Mouse (Mus musculus): ENCODE results near the gene Nploc4. TPM values are rescaled to one million over a fixed set of nuclear protein-coding genes. Genes with fewer than 3 reads are reported as not detected.
"Not testable (repeated sequence)": the region's sequence is repeated elsewhere in the genome, so short reads cannot be mapped to it uniquely, and the experiment has no call there.

Nploc4 gene
- polyA plus RNA-seq, 1 experiment from 2014 or later, result 37.4 TPM

DNA sequence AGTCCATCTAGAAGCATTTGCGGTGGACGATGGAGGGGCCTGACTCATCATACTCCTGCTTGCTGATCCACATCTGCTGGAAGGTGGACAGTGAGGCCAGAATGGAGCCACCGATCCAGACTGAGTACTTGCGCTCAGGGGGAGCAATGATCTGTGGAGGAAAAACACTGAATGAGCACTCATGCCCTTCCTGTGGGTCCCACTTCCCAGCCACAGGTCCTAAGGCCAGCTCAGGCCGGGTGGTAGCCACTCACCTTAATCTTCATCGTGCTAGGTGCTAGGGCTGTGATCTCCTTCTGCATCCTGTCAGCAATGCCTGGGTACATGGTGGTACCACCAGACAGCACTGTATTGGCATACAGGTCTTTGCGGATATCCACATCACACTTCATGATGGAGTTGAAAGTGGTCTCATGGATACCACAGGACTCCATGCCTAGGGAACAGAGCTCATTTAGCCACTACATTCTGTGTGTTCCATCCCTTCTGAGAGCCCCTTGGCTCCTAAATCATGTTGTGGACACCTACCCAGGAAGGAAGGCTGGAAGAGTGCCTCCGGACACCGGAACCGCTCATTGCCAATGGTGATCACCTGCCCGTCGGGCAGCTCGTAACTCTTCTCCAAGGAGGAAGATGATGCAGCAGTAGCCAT, 91.0 kb downstream of the Nploc4 start:
- not testable (repeated sequence) for DNase-seq (ENCODE audit: low spot score); H3K27me3 ChIP-seq (ENCODE audit: control insufficient read depth, insufficient read depth, low read length); ATAC-seq (ENCODE audit: low FRiP score); H3K27ac ChIP-seq; H3K9me3 ChIP-seq (ENCODE audit: control insufficient read depth, low read length)
- peak overlapping the region; percentile 65 for H3K9ac ChIP-seq
- 51% methylated on average over 10 of the region's 13 CpGs for WGBS
- H3K4me1 ChIP-seq (replicated peaks; ENCODE audit: control insufficient read depth, insufficient read depth, low read length), result peaks cover 25% of the 10 kb centered on the region
- peak overlapping the region; percentile 48 for H3K4me3 ChIP-seq (replicated peaks; ENCODE audit: low read length)
- H3K36me3 ChIP-seq (replicated peaks; ENCODE audit: control insufficient read depth, insufficient read depth), result peaks cover 23% of the 10 kb centered on the region
- peak overlapping the region; percentile 82 for H3K4me2 ChIP-seq (replicated peaks)

DNA sequence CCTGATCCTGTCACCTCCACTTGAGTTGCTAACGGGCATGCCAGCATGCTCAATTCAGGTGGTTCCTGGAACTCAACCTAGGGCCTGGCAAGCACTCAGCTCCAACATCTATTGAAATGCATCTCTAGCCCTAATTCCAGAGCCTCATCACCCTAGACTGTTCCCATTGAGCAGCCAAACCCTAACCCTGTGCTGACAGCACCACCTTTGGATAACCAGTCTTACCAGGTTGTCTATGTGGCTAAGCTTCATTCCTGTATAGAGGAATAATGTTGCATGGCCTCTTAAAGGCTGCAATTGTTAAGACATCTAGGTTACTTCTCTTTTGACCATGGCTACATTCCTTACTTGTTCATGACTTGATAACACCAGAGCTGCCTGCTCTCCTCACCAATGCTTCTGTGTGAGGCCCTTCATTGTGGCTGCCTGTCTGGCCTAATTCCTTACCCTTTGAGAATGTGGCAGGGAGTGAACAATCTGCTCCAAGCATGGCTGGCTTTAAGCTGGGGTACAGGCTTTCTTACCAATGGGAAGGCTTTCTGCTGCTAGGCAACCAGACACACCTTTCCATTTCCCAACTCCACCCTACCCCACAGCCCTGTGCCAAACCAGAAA, 92.3 kb downstream of the Nploc4 start:
- peak overlapping the region; percentile 39 for H3K9ac ChIP-seq
- H3K36me3 ChIP-seq (replicated peaks; ENCODE audit: control insufficient read depth, insufficient read depth), result peaks cover 23% of the 10 kb centered on the region
- peak overlapping the region; percentile 40 for H3K4me3 ChIP-seq (replicated peaks; ENCODE audit: low read length)
- WGBS, result 16% methylated on average over 1 of the region's 1 CpGs
- ATAC-seq (ENCODE audit: low FRiP score) (no peak), DNase-seq (ENCODE audit: low spot score) (no peak)
- no peaks in the 10 kb centered on the region for H3K27me3 ChIP-seq (ENCODE audit: control insufficient read depth, insufficient read depth, low read length)
- no peaks in the 10 kb centered on the region for H3K9me3 ChIP-seq (ENCODE audit: control insufficient read depth, low read length)
- peak overlapping the region; percentile 98 for H3K4me2 ChIP-seq (replicated peaks)
- H3K4me1 ChIP-seq (replicated peaks; ENCODE audit: control insufficient read depth, insufficient read depth, low read length), result peaks cover 15% of the 10 kb centered on the region
- 0 out of 2 replicates have a peak overlapping the region, but pooled peaks have one; percentile 9 for H3K27ac ChIP-seq

DNA sequence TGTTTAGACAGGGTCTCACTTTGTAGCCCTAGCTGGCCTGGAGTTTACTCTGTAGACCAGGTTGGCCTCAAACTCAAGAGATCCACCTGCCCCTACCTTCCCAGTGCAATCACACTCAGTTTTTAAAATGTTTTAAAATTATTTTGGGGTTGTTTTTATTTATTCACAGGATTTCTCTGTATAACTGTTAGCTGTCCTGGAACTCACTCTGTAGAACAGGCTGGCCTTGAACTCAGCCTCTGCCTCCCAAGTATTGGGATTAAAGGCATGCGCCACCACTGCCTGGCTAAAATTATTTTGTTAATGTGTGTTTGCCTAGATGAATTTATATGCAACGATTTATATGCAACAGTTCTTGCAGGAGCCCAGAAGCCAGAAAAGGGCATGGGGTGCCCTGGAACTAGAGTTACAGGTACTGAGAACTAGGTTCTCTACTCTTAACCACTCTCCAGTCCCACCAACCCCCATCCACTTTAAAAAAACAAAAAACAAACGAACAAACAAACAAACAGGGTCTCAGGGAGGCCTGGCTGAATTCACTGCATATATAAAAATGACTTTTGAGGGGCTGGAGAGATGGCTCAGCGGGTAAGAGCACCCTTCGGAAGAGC, 93.1 kb downstream of the Nploc4 start:
- no peaks in the 10 kb centered on the region for H3K27me3 ChIP-seq (ENCODE audit: control insufficient read depth, insufficient read depth, low read length)
- peaks cover 23% of the 10 kb centered on the region for H3K36me3 ChIP-seq (replicated peaks; ENCODE audit: control insufficient read depth, insufficient read depth)
- ATAC-seq (ENCODE audit: low FRiP score), result no peak
- no peak overlapping the region; the same call in 1 of the 2 replicates for H3K27ac ChIP-seq
- peak overlapping the region; percentile 98 for H3K4me2 ChIP-seq (replicated peaks)
- H3K4me3 ChIP-seq (replicated peaks; ENCODE audit: low read length), result peak overlapping the region; percentile 40
- no peak for DNase-seq (ENCODE audit: low spot score)
- H3K9me3 ChIP-seq (ENCODE audit: control insufficient read depth, low read length), result no peaks in the 10 kb centered on the region
- WGBS, result 56% methylated on average over 5 of the region's 5 CpGs
- peaks cover 12% of the 10 kb centered on the region for H3K4me1 ChIP-seq (replicated peaks; ENCODE audit: control insufficient read depth, insufficient read depth, low read length)
- peak overlapping the region; percentile 39 for H3K9ac ChIP-seq

DNA sequence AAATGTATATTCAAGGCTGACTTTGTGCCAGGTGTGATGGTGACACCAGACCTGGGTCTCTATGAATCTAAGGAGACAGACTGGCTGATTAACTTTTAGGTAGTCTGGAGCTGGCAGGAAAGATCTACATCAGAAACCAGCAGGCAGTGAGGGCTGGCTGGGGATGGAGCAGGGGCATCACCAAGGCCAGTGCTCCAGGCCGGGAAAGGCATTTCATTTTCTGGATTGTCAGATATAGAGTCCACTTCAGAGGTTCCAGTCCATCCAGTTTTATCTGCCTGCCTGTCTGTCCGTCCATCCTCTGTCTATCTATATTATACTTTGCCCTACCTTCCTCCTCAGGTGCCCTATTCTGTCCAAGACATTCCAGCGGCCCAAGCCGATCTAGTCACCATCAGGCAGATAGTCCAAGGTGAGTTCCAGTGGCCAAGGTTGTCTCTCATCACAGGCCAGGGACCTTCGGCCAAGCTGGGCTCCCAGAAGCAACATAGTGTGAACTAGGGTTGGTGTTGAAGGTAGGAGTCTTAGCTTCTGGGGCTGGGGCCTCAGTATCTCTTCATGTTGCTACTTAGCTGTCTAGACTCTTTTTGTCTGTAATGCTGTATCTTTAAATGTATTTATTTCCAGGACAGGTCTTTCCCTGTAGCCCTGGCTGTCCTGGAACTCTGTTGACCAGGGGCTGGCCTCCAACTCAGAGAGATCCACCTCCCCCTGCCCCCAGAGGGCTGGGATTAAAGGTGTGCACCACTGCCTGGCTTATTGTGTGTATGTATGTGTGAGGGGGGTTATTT, 93.8 kb downstream of the Nploc4 start:
- no peak overlapping the region for H3K9ac ChIP-seq
- WGBS, result 73% methylated on average over 5 of the region's 5 CpGs

DNA sequence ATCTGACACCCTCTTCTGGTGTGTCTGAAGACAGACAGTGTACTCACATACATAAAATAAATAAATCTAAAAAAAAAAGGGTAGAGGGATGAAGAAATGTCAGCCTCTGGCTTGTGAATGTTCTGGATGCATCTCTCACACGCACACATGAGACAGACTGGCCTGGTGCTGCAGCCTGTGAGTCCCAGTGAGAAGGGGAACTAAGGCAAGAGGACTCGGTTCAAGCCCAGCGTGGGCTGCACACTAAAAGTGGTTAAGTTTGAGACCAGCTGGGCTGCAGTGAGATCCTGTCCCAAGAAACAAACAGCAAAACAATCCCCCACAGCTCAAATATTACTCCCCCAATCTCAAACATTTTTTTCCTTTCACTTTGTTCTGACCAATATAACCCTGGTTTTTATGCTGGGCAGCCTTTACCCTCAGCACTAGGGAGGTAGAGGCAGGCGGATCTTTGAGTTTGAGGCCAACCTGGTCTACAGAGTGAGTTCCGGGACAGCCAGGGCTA, 94.8 kb downstream of the Nploc4 start:
- Histone ChIP-seq H3K4me2 (replicated peaks) (no peak overlapping the region), H3K36me3 (replicated peaks; ENCODE audit: control insufficient read depth, insufficient read depth) (peaks cover 23% of the 10 kb centered on the region), H3K4me3 (replicated peaks; ENCODE audit: low read length) (no peak overlapping the region), H3K27me3 (ENCODE audit: control insufficient read depth, insufficient read depth, low read length) (no peaks in the 10 kb centered on the region), H3K4me1 (replicated peaks; ENCODE audit: control insufficient read depth, insufficient read depth, low read length) (peaks cover 8% of the 10 kb centered on the region), H3K9ac (no peak overlapping the region), H3K27ac (no peak overlapping the region), H3K9me3 (ENCODE audit: control insufficient read depth, low read length) (no peaks in the 10 kb centered on the region)
- DNase-seq (ENCODE audit: low spot score), result no peak
- 90% methylated on average over 5 of the region's 5 CpGs for WGBS
- ATAC-seq (ENCODE audit: low FRiP score), result no peak

More for the DNA sequence above, 93.8 kb downstream of the Nploc4 start:
- no peak for DNase-seq (ENCODE audit: low spot score)
- Histone ChIP-seq H3K27ac (no peak overlapping the region), H3K36me3 (replicated peaks; ENCODE audit: control insufficient read depth, insufficient read depth) (peaks cover 23% of the 10 kb centered on the region), H3K27me3 (ENCODE audit: control insufficient read depth, insufficient read depth, low read length) (no peaks in the 10 kb centered on the region), H3K4me3 (replicated peaks; ENCODE audit: low read length) (0 out of 2 replicates have a peak overlapping the region, but pooled peaks have one; percentile 40), H3K9me3 (ENCODE audit: control insufficient read depth, low read length) (no peaks in the 10 kb centered on the region), H3K4me2 (replicated peaks) (peak overlapping the region; percentile 98), H3K4me1 (replicated peaks; ENCODE audit: control insufficient read depth, insufficient read depth, low read length) (peaks cover 8% of the 10 kb centered on the region)
- ATAC-seq (ENCODE audit: low FRiP score), result no peak

DNA sequence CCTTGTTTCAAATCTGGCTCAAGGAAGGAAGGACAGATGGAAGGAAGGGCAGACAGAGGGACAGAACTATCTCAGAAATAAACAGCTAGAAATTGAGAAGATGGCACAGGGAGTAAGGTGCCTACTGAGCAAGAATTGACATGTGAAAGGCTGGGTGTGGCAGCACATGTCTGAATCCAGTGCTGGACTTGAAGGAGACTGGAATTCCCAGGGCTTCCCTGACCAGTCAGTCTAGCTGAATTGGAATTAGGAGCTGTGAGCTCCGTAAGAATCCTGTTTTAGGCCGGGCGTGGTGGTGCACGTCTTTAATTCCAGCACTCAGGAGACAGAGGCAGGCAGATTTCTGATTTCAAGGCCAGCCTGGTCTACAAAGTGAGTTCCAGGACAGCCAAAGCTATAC, 95.8 kb downstream of the Nploc4 start:
- no peak overlapping the region for H3K4me2 ChIP-seq (replicated peaks)
- no peak for ATAC-seq (ENCODE audit: low FRiP score)
- no peak overlapping the region for H3K27ac ChIP-seq
- H3K36me3 ChIP-seq (replicated peaks; ENCODE audit: control insufficient read depth, insufficient read depth), result peaks cover 17% of the 10 kb centered on the region
- WGBS, result 92% methylated on average over 4 of the region's 4 CpGs
- peaks cover 8% of the 10 kb centered on the region for H3K4me1 ChIP-seq (replicated peaks; ENCODE audit: control insufficient read depth, insufficient read depth, low read length)
- no peak for DNase-seq (ENCODE audit: low spot score)
- H3K27me3 ChIP-seq (ENCODE audit: control insufficient read depth, insufficient read depth, low read length), result no peaks in the 10 kb centered on the region
- H3K9ac ChIP-seq, result no peak overlapping the region
- H3K4me3 ChIP-seq (replicated peaks; ENCODE audit: low read length), result no peak overlapping the region
- no peaks in the 10 kb centered on the region for H3K9me3 ChIP-seq (ENCODE audit: control insufficient read depth, low read length)

DNA sequence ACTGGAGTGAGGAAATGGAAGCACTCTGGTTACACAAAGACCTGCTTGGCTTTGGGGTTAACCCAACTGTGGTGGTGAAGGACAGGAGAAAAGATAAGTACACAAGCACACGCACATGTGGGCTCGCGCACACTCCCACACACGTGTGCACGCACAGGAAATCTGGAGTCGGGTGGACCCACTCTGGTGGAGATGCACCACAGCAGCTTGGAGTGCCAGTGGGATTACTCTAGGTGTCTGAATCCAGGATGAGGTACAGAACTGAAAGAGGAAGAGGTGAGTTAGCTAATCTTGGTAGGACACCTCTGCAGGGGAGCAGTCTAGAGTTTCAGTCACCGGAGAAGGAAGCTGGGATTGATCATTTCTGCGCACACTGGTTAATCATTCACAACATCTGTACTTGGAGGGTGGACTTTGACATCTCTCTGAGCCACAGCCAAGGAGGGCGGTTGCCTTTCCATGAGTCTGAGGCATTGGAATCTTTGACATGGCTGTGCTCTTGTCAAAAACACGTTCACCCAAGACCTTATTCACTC, 97.5 kb downstream of the Nploc4 start:
- 89% methylated on average over 10 of the region's 10 CpGs for WGBS
- DNase-seq (ENCODE audit: low spot score), result no peak

DNA sequence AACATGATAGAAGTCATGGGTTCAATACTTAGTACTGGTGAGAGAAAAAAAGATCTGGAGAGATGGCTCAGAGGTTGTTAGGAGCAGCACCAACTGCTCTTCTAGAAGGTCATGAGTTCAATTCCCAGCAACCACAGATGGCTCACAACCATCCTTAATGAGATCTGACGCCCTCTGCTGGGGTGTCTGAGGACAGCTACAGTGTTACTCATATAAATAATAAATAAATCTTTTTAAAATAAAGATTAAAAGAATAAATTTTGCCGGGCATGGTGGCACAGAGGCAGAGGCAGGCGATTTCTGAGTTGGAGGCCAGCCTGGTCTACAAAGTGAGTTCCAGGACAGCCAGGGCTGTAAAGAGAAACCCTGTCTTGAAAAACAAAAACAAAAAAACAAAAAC, 98.7 kb downstream of the Nploc4 start:
- Histone ChIP-seq H3K4me1 (replicated peaks; ENCODE audit: control insufficient read depth, insufficient read depth, low read length) (no peaks in the 10 kb centered on the region), H3K36me3 (replicated peaks; ENCODE audit: control insufficient read depth, insufficient read depth) (no peaks in the 10 kb centered on the region; the same call in 1 of the 2 replicates), H3K4me3 (replicated peaks; ENCODE audit: low read length) (no peak overlapping the region), H3K9ac (no peak overlapping the region), H3K27ac (no peak overlapping the region), H3K9me3 (ENCODE audit: control insufficient read depth, low read length) (no peaks in the 10 kb centered on the region), H3K27me3 (ENCODE audit: control insufficient read depth, insufficient read depth, low read length) (no peaks in the 10 kb centered on the region), H3K4me2 (replicated peaks) (no peak overlapping the region)
- ATAC-seq (ENCODE audit: low FRiP score) (no peak), DNase-seq (ENCODE audit: low spot score) (no peak)
- WGBS, result 78% methylated on average over 3 of the region's 3 CpGs

More for the DNA sequence above, 97.5 kb downstream of the Nploc4 start:
- H3K4me1 ChIP-seq (replicated peaks; ENCODE audit: control insufficient read depth, insufficient read depth, low read length), result peaks cover 4% of the 10 kb centered on the region
- H3K9ac ChIP-seq, result no peak overlapping the region
- H3K27me3 ChIP-seq (ENCODE audit: control insufficient read depth, insufficient read depth, low read length), result no peaks in the 10 kb centered on the region
- H3K4me3 ChIP-seq (replicated peaks; ENCODE audit: low read length), result no peak overlapping the region
- no peak for ATAC-seq (ENCODE audit: low FRiP score)
- H3K4me2 ChIP-seq (replicated peaks), result no peak overlapping the region
- H3K36me3 ChIP-seq (replicated peaks; ENCODE audit: control insufficient read depth, insufficient read depth), result peaks cover 7% of the 10 kb centered on the region
- H3K9me3 ChIP-seq (ENCODE audit: control insufficient read depth, low read length), result no peaks in the 10 kb centered on the region
- H3K27ac ChIP-seq, result no peak overlapping the region
